Mouse (Mus musculus) ES-E14 (cell line): Measurements from ENCODE around the gene Rpl10a.

Experiments used
- MAFK ChIP-seq: IDR thresholded peaks from 2 replicates; pipeline ENCODE4 v1.6.1; 2014; ENCODE audit warnings: mild to moderate bottlenecking, low read depth, low read length, inconsistent platforms; ENCODE audit not compliant: insufficient read depth
- ZC3H11A ChIP-seq: IDR thresholded peaks from 2 replicates; pipeline ENCODE4 v1.6.1; 2012; ENCODE audit warnings: low read depth, mild to moderate bottlenecking, inconsistent platforms, low read length, borderline replicate concordance
- ZNF384 ChIP-seq: IDR thresholded peaks from 2 replicates; pipeline ENCODE4 v1.6.1; 2012; ENCODE audit warnings: low read depth, low read length, inconsistent platforms

- TF ChIP-seq ZC3H11A (no peak), MAFK (no peak), ZNF384 (no peak)
These were observed 23.1 kb upstream of the Rpl10a start for GRCm38 (mm10) chr17:28305172-28305571.
